Mouse (Mus musculus): Measurements from ENCODE around the gene Iqcg.

GRCm38 (mm10) chr16:33043268-33043667 is 12.8 kb downstream of the Iqcg start:
- TF ChIP-seq REST (IDR thresholded peaks at IDR 0.05; ENCODE audit: insufficient read depth, insufficient read length), result no peak
- no peak for TF ChIP-seq E2F4 (IDR thresholded peaks at IDR 0.05; ENCODE audit: insufficient read depth)
- TF ChIP-seq POLR2A (IDR thresholded peaks at IDR 0.05; ENCODE audit: insufficient read length, low read depth), result no peak
- no peak for TF ChIP-seq MAX (IDR thresholded peaks at IDR 0.05; ENCODE audit: low read depth)
- no peak for TF ChIP-seq MYOD1 (IDR thresholded peaks at IDR 0.05; ENCODE audit: control insufficient read depth in 1 of 3, insufficient read length in 2 of 3, low read depth in 2 of 3)
- no peak for TF ChIP-seq POLR2AphosphoS2 (IDR thresholded peaks at IDR 0.05; ENCODE audit: insufficient read length, low read depth)
- TF ChIP-seq USF1 (IDR thresholded peaks at IDR 0.05; ENCODE audit: low read depth), result no peak
- TF ChIP-seq CEBPB (IDR thresholded peaks at IDR 0.05; ENCODE audit: insufficient read depth, poor library complexity, severe bottlenecking), result no peak
- TF ChIP-seq MYOG (IDR thresholded peaks at IDR 0.05; ENCODE audit: control insufficient read depth in 1 of 3, insufficient read depth in 1 of 3, insufficient read length in 2 of 3, low read depth in 2 of 3), result no peak
- no peak for TF ChIP-seq TCF3 (IDR thresholded peaks at IDR 0.05; ENCODE audit: insufficient read length, low read depth)
- no peak for TF ChIP-seq TCF12 (IDR thresholded peaks at IDR 0.05; ENCODE audit: insufficient read depth, poor library complexity, severe bottlenecking)

Measured in myocyte (in vitro differentiated cells).